Mouse (Mus musculus): ENCODE results near the gene Ampd2.

- TF ChIP-seq MAFK (IDR thresholded peaks at IDR 0.05; ENCODE audit: insufficient read depth, low read depth, low read length) (no peak), CHD2 (IDR thresholded peaks at IDR 0.05; ENCODE audit: low read depth, low read length) (no peak), HCFC1 (IDR thresholded peaks at IDR 0.05; ENCODE audit: borderline replicate concordance, insufficient read depth, low read length) (no peak)
Observed at GRCm38 (mm10) chr3:108050493-108050892, 36.0 kb downstream of the Ampd2 start.

Measured in ES-E14 (cell line).